In genomic region chr16:20621991-20622685, GRCm38 (mm10) we compare ENCODE assay signal across 8 mouse cellular contexts. TPM values are rescaled to one million over a fixed set of nuclear protein-coding genes. Genes with fewer than 3 reads are reported as not detected.
DNase-seq lines count a peak whose midpoint lies in the region; ATAC-seq and TF ChIP-seq lines count a peak whose summit lies in the region.

No protein-coding gene starts in this region.

- peaks cover 24% of the 10 kb centered on the region for H3K4me1 ChIP-seq in intestine, embryonic 15.5 days (replicated peaks)
- peaks cover 23% of the 10 kb centered on the region for H3K4me1 ChIP-seq in limb, embryonic 14.5 days (ENCODE audit: control insufficient read depth, insufficient read depth, low read length)
- H3K4me1 ChIP-seq in midbrain, embryonic 14.5 days (ENCODE audit: control insufficient read depth, insufficient read depth, low read length): peaks cover 24% of the 10 kb centered on the region
- peaks cover 8% of the 10 kb centered on the region; the same call in 1 of the 2 replicates for H3K4me1 ChIP-seq in stomach, embryonic 14.5 days (ENCODE audit: control insufficient read depth, insufficient read depth, low read length)

- no peaks in the 10 kb centered on the region for H3K9me3 ChIP-seq in intestine, embryonic 15.5 days
- H3K9me3 ChIP-seq in limb, embryonic 14.5 days (ENCODE audit: control insufficient read depth, low read length): no peaks in the 10 kb centered on the region
- no peaks in the 10 kb centered on the region for H3K9me3 ChIP-seq in midbrain, embryonic 14.5 days (ENCODE audit: control insufficient read depth, low read length)
- H3K9me3 ChIP-seq in stomach, embryonic 14.5 days (ENCODE audit: control insufficient read depth, low read depth, low read length): no peaks in the 10 kb centered on the region

- peak overlapping the region; percentile 61 for H3K9ac ChIP-seq in intestine, embryonic 15.5 days
- H3K9ac ChIP-seq in limb, embryonic 14.5 days (ENCODE audit: low read depth, low read length, severe bottlenecking): peak overlapping the region; percentile 64
- H3K9ac ChIP-seq in midbrain, embryonic 14.5 days (replicated peaks; ENCODE audit: low read length): peak overlapping the region; percentile 83
- peak overlapping the region; percentile 53 for H3K9ac ChIP-seq in stomach, embryonic 14.5 days (replicated peaks; ENCODE audit: low read depth, low read length)

- DNase-seq in urinary bladder, postnatal 25 days (ENCODE audit: low spot score): peak; percentile 58
- DNase-seq in urinary bladder, adult 2 months (ENCODE audit: low spot score): no peak
- DNase-seq in cerebellum, postnatal 36 days: peak; percentile 66 to 74
- DNase-seq in gastrocnemius, postnatal 25 days: peak; percentile 27
- peak; percentile 57 for DNase-seq in limb, embryonic 14.5 days (ENCODE audit: low spot score)
- DNase-seq in midbrain, embryonic 14.5 days: peak; percentile 84

- H3K36me3 ChIP-seq in intestine, embryonic 15.5 days: no peaks in the 10 kb centered on the region
- H3K36me3 ChIP-seq in limb, embryonic 14.5 days (ENCODE audit: control insufficient read depth, insufficient read depth, low read length): no peaks in the 10 kb centered on the region
- no peaks in the 10 kb centered on the region for H3K36me3 ChIP-seq in midbrain, embryonic 14.5 days (ENCODE audit: control insufficient read depth, insufficient read depth, low read length)
- no peaks in the 10 kb centered on the region for H3K36me3 ChIP-seq in stomach, embryonic 14.5 days (ENCODE audit: control insufficient read depth, insufficient read depth, low read length)

- peaks cover 24% of the 10 kb centered on the region for H3K27me3 ChIP-seq in intestine, embryonic 15.5 days (replicated peaks)
- H3K27me3 ChIP-seq in limb, embryonic 14.5 days (ENCODE audit: control insufficient read depth, insufficient read depth, low read length): peaks cover 23% of the 10 kb centered on the region
- H3K27me3 ChIP-seq in midbrain, embryonic 14.5 days (ENCODE audit: control insufficient read depth, insufficient read depth, low read length): no peaks in the 10 kb centered on the region
- peaks cover 12% of the 10 kb centered on the region for H3K27me3 ChIP-seq in stomach, embryonic 14.5 days (ENCODE audit: control insufficient read depth, insufficient read depth, low read length)

- peak; percentile 77 for ATAC-seq in intestine, embryonic 15.5 days
- ATAC-seq in limb, embryonic 14.5 days (ENCODE audit: low FRiP score, low read depth): peak; percentile 48
- ATAC-seq in midbrain, embryonic 14.5 days (ENCODE audit: low FRiP score, low TSS enrichment): peak; percentile 54
- ATAC-seq in stomach, embryonic 14.5 days (ENCODE audit: insufficient number of reproducible peaks, insufficient read depth, low FRiP score, low read depth): peak; percentile 54

- peak overlapping the region; percentile 23; the same call in 1 of the 2 replicates for H3K27ac ChIP-seq in intestine, embryonic 15.5 days
- no peak overlapping the region for H3K27ac ChIP-seq in limb, embryonic 14.5 days (replicated peaks; ENCODE audit: low read depth, low read length)
- peak overlapping the region; percentile 93 for H3K27ac ChIP-seq in midbrain, embryonic 14.5 days (replicated peaks; ENCODE audit: low read depth, low read length)
- H3K27ac ChIP-seq in stomach, embryonic 14.5 days (ENCODE audit: low read length): 0 out of 2 replicates have a peak overlapping the region, but pooled peaks have one; percentile 52

- under 1% methylated on average over 37 of the region's 37 CpGs for WGBS in intestine, embryonic 15.5 days
- WGBS in limb, embryonic 14.5 days: under 1% methylated on average over 35 of the region's 37 CpGs
- WGBS in midbrain, embryonic 14.5 days: under 1% methylated on average over 37 of the region's 37 CpGs
- WGBS in stomach, embryonic 14.5 days: under 1% methylated on average over 37 of the region's 37 CpGs

- peak overlapping the region; percentile 61 for H3K4me3 ChIP-seq in intestine, embryonic 15.5 days (replicated peaks)
- H3K4me3 ChIP-seq in limb, embryonic 14.5 days (replicated peaks; ENCODE audit: low read length): peak overlapping the region; percentile 69
- H3K4me3 ChIP-seq in midbrain, embryonic 14.5 days (replicated peaks; ENCODE audit: low read depth, low read length): peak overlapping the region; percentile 82
- H3K4me3 ChIP-seq in stomach, embryonic 14.5 days (ENCODE audit: low read depth, low read length): peak overlapping the region; percentile 65

- H3K4me2 ChIP-seq in intestine, embryonic 15.5 days (replicated peaks): peak overlapping the region; percentile 97
- peak overlapping the region; percentile 98 for H3K4me2 ChIP-seq in limb, embryonic 14.5 days (replicated peaks; ENCODE audit: low read depth, low read length, severe bottlenecking)
- peak overlapping the region; percentile 89 for H3K4me2 ChIP-seq in midbrain, embryonic 14.5 days (ENCODE audit: low read length)
- H3K4me2 ChIP-seq in stomach, embryonic 14.5 days (replicated peaks; ENCODE audit: low read depth, low read length): peak overlapping the region; percentile 98

- no peak for TF ChIP-seq POLR2A in limb, embryonic 14.5 days (IDR thresholded peaks at IDR 0.05; ENCODE audit: borderline replicate concordance, extremely low read depth, insufficient read depth, insufficient read length)

RNA-seq across cellular contexts. Expression of gene Camk2n2, which starts 1.1 kb away (rescaled TPM):
- polyA plus RNA-seq in urinary bladder, adult 2 months (2012; rRNA removed): 1.8 and 1.9 TPM in 2 replicates
- 1 to 10 TPM; 1.2 to 1.6 TPM for total RNA-seq in gastrocnemius, postnatal 25 days (2021)
- 0.83 and 0.97 TPM in 2 replicates for polyA plus RNA-seq in intestine, embryonic 15.5 days (2015; fragmentation: Nextera tagmentation; extraction: Ambion mirVana)
- polyA plus RNA-seq in limb, embryonic 14.5 days (2012; rRNA removed): 4.3 and 5.9 TPM in 2 replicates
- 1.0 and 1.1 TPM in 2 replicates for polyA plus RNA-seq in limb, embryonic 14.5 days (2014; fragmentation: Nextera tagmentation; extraction: Ambion mirVana)
- 35.6 and 54.4 TPM in 2 replicates for polyA plus RNA-seq in midbrain, embryonic 14.5 days (2014; fragmentation: Nextera tagmentation; extraction: Ambion mirVana)
- 1.8 and 2.1 TPM in 2 replicates for polyA plus RNA-seq in stomach, embryonic 14.5 days (2014; fragmentation: Nextera tagmentation; extraction: Ambion mirVana)

RNA-seq across cellular contexts. Expression of gene Ece2, which starts 7.5 kb away (rescaled TPM):
- polyA plus RNA-seq in urinary bladder, adult 2 months (2012; rRNA removed): 2.1 and 2.5 TPM in 2 replicates
- under 1 TPM; 0.13 to 0.32 TPM for total RNA-seq in gastrocnemius, postnatal 25 days (2021)
- polyA plus RNA-seq in intestine, embryonic 15.5 days (2015; fragmentation: Nextera tagmentation; extraction: Ambion mirVana): 1.3 and 1.6 TPM in 2 replicates
- polyA plus RNA-seq in limb, embryonic 14.5 days (2012; rRNA removed): 14.1 and 15.8 TPM in 2 replicates
- 3.9 and 4.1 TPM in 2 replicates for polyA plus RNA-seq in limb, embryonic 14.5 days (2014; fragmentation: Nextera tagmentation; extraction: Ambion mirVana)
- polyA plus RNA-seq in midbrain, embryonic 14.5 days (2014; fragmentation: Nextera tagmentation; extraction: Ambion mirVana): 8.5 and 11.9 TPM in 2 replicates
- 2.4 and 3.4 TPM in 2 replicates for polyA plus RNA-seq in stomach, embryonic 14.5 days (2014; fragmentation: Nextera tagmentation; extraction: Ambion mirVana)

RNA-seq across cellular contexts. Expression of gene Alg3, which starts 10.6 kb away (rescaled TPM):
- polyA plus RNA-seq in urinary bladder, adult 2 months (2012; rRNA removed): 12.4 and 16.1 TPM in 2 replicates
- total RNA-seq in gastrocnemius, postnatal 25 days (2021): 10 to 100 TPM; 10.9 to 16.8 TPM
- polyA plus RNA-seq in intestine, embryonic 15.5 days (2015; fragmentation: Nextera tagmentation; extraction: Ambion mirVana): 40.1 and 46.0 TPM in 2 replicates
- 27.4 and 43.5 TPM in 2 replicates for polyA plus RNA-seq in limb, embryonic 14.5 days (2012; rRNA removed)
- polyA plus RNA-seq in limb, embryonic 14.5 days (2014; fragmentation: Nextera tagmentation; extraction: Ambion mirVana): 43.0 and 43.6 TPM in 2 replicates
- polyA plus RNA-seq in midbrain, embryonic 14.5 days (2014; fragmentation: Nextera tagmentation; extraction: Ambion mirVana): 43.4 and 46.3 TPM in 2 replicates
- 46.1 and 46.8 TPM in 2 replicates for polyA plus RNA-seq in stomach, embryonic 14.5 days (2014; fragmentation: Nextera tagmentation; extraction: Ambion mirVana)

RNA-seq across cellular contexts. Expression of gene Gm49333, which starts 10.7 kb away (rescaled TPM):
- not detected in 2 replicates for polyA plus RNA-seq in urinary bladder, adult 2 months (2012; rRNA removed)
- not detected for total RNA-seq in gastrocnemius, postnatal 25 days (2021)
- 0.19 TPM in 1 of 2 replicates, not detected in the other for polyA plus RNA-seq in intestine, embryonic 15.5 days (2015; fragmentation: Nextera tagmentation; extraction: Ambion mirVana)
- not detected in 2 replicates for polyA plus RNA-seq in limb, embryonic 14.5 days (2012; rRNA removed)
- not detected in 2 replicates for polyA plus RNA-seq in limb, embryonic 14.5 days (2014; fragmentation: Nextera tagmentation; extraction: Ambion mirVana)
- not detected in 2 replicates for polyA plus RNA-seq in midbrain, embryonic 14.5 days (2014; fragmentation: Nextera tagmentation; extraction: Ambion mirVana)
- not detected in 2 replicates for polyA plus RNA-seq in stomach, embryonic 14.5 days (2014; fragmentation: Nextera tagmentation; extraction: Ambion mirVana)

RNA-seq across cellular contexts. Expression of gene Eef1akmt4, which starts 10.7 kb away (rescaled TPM):
- 7.5 and 10.4 TPM in 2 replicates for polyA plus RNA-seq in urinary bladder, adult 2 months (2012; rRNA removed)
- total RNA-seq in gastrocnemius, postnatal 25 days (2021): 1 to 10 TPM; 5.1 to 5.7 TPM
- polyA plus RNA-seq in intestine, embryonic 15.5 days (2015; fragmentation: Nextera tagmentation; extraction: Ambion mirVana): 32.0 and 37.2 TPM in 2 replicates
- polyA plus RNA-seq in limb, embryonic 14.5 days (2012; rRNA removed): 28.0 and 33.0 TPM in 2 replicates
- 38.8 and 44.1 TPM in 2 replicates for polyA plus RNA-seq in limb, embryonic 14.5 days (2014; fragmentation: Nextera tagmentation; extraction: Ambion mirVana)
- 10.5 and 12.0 TPM in 2 replicates for polyA plus RNA-seq in midbrain, embryonic 14.5 days (2014; fragmentation: Nextera tagmentation; extraction: Ambion mirVana)
- polyA plus RNA-seq in stomach, embryonic 14.5 days (2014; fragmentation: Nextera tagmentation; extraction: Ambion mirVana): 30.3 and 33.8 TPM in 2 replicates
